Comparison of ENCODE assay signal across 11 mouse cellular contexts in the genomic region with DNA sequence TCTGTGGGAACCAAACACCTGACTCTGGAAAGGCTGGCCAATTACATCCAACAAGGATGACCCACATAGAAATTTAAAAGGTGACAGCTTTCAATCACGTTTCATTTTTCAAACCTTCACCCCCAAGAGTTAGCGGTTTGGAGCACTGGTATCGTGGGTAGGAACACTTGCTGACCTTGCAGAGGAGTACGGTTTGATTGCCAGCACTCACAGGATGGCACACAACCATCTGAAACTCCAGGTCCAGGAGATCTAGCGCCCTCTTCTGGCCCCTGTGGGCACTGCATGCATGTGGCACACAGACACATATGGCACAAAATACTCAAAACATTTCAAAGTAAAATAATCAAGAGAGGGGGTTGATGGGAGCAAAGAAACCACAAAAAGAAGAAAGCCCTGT. TPM values are rescaled to one million over a fixed set of nuclear protein-coding genes. Genes with fewer than 3 reads are reported as not detected.
DNase-seq lines count a peak whose midpoint lies in the region; ATAC-seq and TF ChIP-seq lines count a peak whose summit lies in the region.
"Had no signal": no experiment of that assay in that cellular context is flagged by ENCODE, and none has a peak within 500 bp of the region (broad histone marks: within the 10 kb centered on the region; RNA-seq: fewer than 3 reads in every experiment).

No protein-coding gene starts in this region.

- no peak overlapping the region for H3K9ac ChIP-seq in lung, embryonic 14.5 days
- H3K9ac ChIP-seq in stomach, postnatal 0 days (ENCODE audit: low read length): no peak overlapping the region

- H3K27ac ChIP-seq in lung, embryonic 14.5 days (ENCODE audit: low read depth): no peak overlapping the region
- H3K27ac ChIP-seq in cortical plate, adult 2 months (ENCODE audit: insufficient read depth, low read length): no peak overlapping the region
- H3K27ac ChIP-seq in stomach, postnatal 0 days (replicated peaks): no peak overlapping the region

- intact Hi-C loops in heart, postnatal 14 days (cut with DNase I): loop anchor here (10.0 kb wide), 1 partner anchor 228 kb away; a partner anchor contains a TSS

- no peaks in the 10 kb centered on the region for H3K36me3 ChIP-seq in lung, embryonic 14.5 days (ENCODE audit: insufficient read depth)
- no peaks in the 10 kb centered on the region for H3K36me3 ChIP-seq in stomach, postnatal 0 days (ENCODE audit: control insufficient read depth, insufficient read depth, low read length)

- DNase-seq in adrenal gland, postnatal 14 days: peak; percentile 52
- no peak for DNase-seq in adrenal gland, postnatal 4 days (ENCODE audit: low spot score in 2 of 2)
- peak; percentile 40 for DNase-seq in lung, embryonic 14.5 days
- DNase-seq in lung, postnatal 10 days: no peak
- DNase-seq in stomach, postnatal 0 days (ENCODE audit: low spot score): peak; percentile 32
- DNase-seq in Muller cell, postnatal 12 days (ENCODE audit: inconsistent ontology term): no peak
- DNase-seq in heart, postnatal 14 days: no peak
- DNase-seq: left cerebral cortex, postnatal 4 days had no signal

- no peak for TF ChIP-seq POLR2A in cortical plate, adult 2 months (IDR thresholded peaks at IDR 0.05; ENCODE audit: extremely low read depth, insufficient read depth, low read length)

- H3K27me3 ChIP-seq in lung, embryonic 14.5 days (ENCODE audit: insufficient read depth, low read length): no peaks in the 10 kb centered on the region
- H3K27me3 ChIP-seq in stomach, postnatal 0 days (ENCODE audit: control insufficient read depth, insufficient read depth, low read length): no peaks in the 10 kb centered on the region

- peak; percentile 48 for TF ChIP-seq CTCF in lung, embryonic 14.5 days (IDR thresholded peaks at IDR 0.05; ENCODE audit: low read depth)
- 0 out of 2 replicates have a peak, but pooled peaks have one; percentile 19 for TF ChIP-seq CTCF in cortical plate, adult 2 months (IDR thresholded peaks at IDR 0.05; ENCODE audit: extremely low read depth, insufficient read depth, low read length)
- TF ChIP-seq CTCF in stomach, postnatal 0 days (IDR thresholded peaks at IDR 0.05; ENCODE audit: low read depth): peak; percentile 64

- no peak for TF ChIP-seq EP300 in stomach, postnatal 0 days (optimal IDR thresholded peaks at IDR 0.05)

- no peak overlapping the region for H3K4me2 ChIP-seq in lung, embryonic 14.5 days
- H3K4me2 ChIP-seq in stomach, postnatal 0 days (replicated peaks; ENCODE audit: low read depth): no peak overlapping the region

- H3K4me3 ChIP-seq in lung, embryonic 14.5 days (ENCODE audit: low read depth, low read length): no peak overlapping the region
- no peak overlapping the region for H3K4me3 ChIP-seq in cortical plate, adult 2 months (ENCODE audit: insufficient read depth, low read length)
- H3K4me3 ChIP-seq in stomach, postnatal 0 days (ENCODE audit: low read depth, low read length): no peak overlapping the region

- 55% methylated on average over 5 of the region's 5 CpGs for WGBS in lung, embryonic 14.5 days
- WGBS in stomach, postnatal 0 days: 57% methylated on average over 5 of the region's 5 CpGs

- H3K4me1 ChIP-seq in lung, embryonic 14.5 days (ENCODE audit: insufficient read depth): no peaks in the 10 kb centered on the region
- no peaks in the 10 kb centered on the region for H3K4me1 ChIP-seq in cortical plate, adult 2 months (ENCODE audit: control insufficient read depth, insufficient read depth, low read length)
- no peaks in the 10 kb centered on the region for H3K4me1 ChIP-seq in stomach, postnatal 0 days (replicated peaks; ENCODE audit: control insufficient read depth, insufficient read depth)

- no peak for ATAC-seq in lung, embryonic 14.5 days (ENCODE audit: insufficient read depth)
- no peak for ATAC-seq in stomach, postnatal 0 days (ENCODE audit: low FRiP score, low TSS enrichment)

- no peaks in the 10 kb centered on the region for H3K9me3 ChIP-seq in lung, embryonic 14.5 days (ENCODE audit: low read depth, low read length)
- no peaks in the 10 kb centered on the region for H3K9me3 ChIP-seq in stomach, postnatal 0 days (ENCODE audit: control insufficient read depth, low read length)

RNA-seq across cellular contexts. Expression of a gene that starts 3.8 kb away (rescaled TPM):
- 9.6 and 10.9 TPM in 2 replicates for total RNA-seq in adrenal gland, postnatal 14 days (2021)
- 10 to 100 TPM; 17.9 to 18.3 TPM for total RNA-seq in adrenal gland, postnatal 4 days (2021)
- 10.4 and 13.2 TPM in 2 replicates for polyA plus RNA-seq in lung, embryonic 14.5 days (2014; fragmentation: Nextera tagmentation; extraction: Ambion mirVana)
- 9.6 TPM in 2 replicates for polyA plus RNA-seq in cortical plate, adult 2 months (2012; rRNA removed)
- polyA plus RNA-seq in stomach, postnatal 0 days (2015; fragmentation: Nextera tagmentation; extraction: Ambion mirVana): 4.5 and 5.0 TPM in 2 replicates
- 1 to 10 TPM; 6.7 to 8.6 TPM for total RNA-seq in heart, postnatal 14 days (2021)

RNA-seq across cellular contexts. Expression of a gene that starts 10.4 kb away (rescaled TPM):
- total RNA-seq in adrenal gland, postnatal 14 days (2021): 14.0 and 15.9 TPM in 2 replicates
- 10 to 100 TPM; 16.9 to 21.0 TPM for total RNA-seq in adrenal gland, postnatal 4 days (2021)
- polyA plus RNA-seq in lung, embryonic 14.5 days (2014; fragmentation: Nextera tagmentation; extraction: Ambion mirVana): 1.5 and 1.6 TPM in 2 replicates
- 15.7 and 16.1 TPM in 2 replicates for polyA plus RNA-seq in cortical plate, adult 2 months (2012; rRNA removed)
- polyA plus RNA-seq in stomach, postnatal 0 days (2015; fragmentation: Nextera tagmentation; extraction: Ambion mirVana): 1.7 and 2.2 TPM in 2 replicates
- 1 to 10 TPM; 2.8 to 5.2 TPM for total RNA-seq in heart, postnatal 14 days (2021)

RNA-seq across cellular contexts. Expression of a gene that starts 16.2 kb away (rescaled TPM):
- total RNA-seq in adrenal gland, postnatal 14 days (2021): 43.5 and 51.9 TPM in 2 replicates
- total RNA-seq in adrenal gland, postnatal 4 days (2021): 10 to 100 TPM; 55.3 to 65.3 TPM
- 3.4 and 3.9 TPM in 2 replicates for polyA plus RNA-seq in lung, embryonic 14.5 days (2014; fragmentation: Nextera tagmentation; extraction: Ambion mirVana)
- 109 and 115 TPM in 2 replicates for polyA plus RNA-seq in cortical plate, adult 2 months (2012; rRNA removed)
- 4.3 and 4.7 TPM in 2 replicates for polyA plus RNA-seq in stomach, postnatal 0 days (2015; fragmentation: Nextera tagmentation; extraction: Ambion mirVana)
- total RNA-seq in heart, postnatal 14 days (2021): 10 to 100 TPM; 35.1 to 39.2 TPM

RNA-seq across cellular contexts. Expression of a gene that starts 16.3 kb away (rescaled TPM):
- total RNA-seq in adrenal gland, postnatal 14 days (2021): 1.7 and 7.0 TPM in 2 replicates
- total RNA-seq in adrenal gland, postnatal 4 days (2021): 10 to 100 TPM in 1 of 2 experiments, 1 to 10 TPM in 1; 5.5 to 13.0 TPM
- not detected in 2 replicates for polyA plus RNA-seq in lung, embryonic 14.5 days (2014; fragmentation: Nextera tagmentation; extraction: Ambion mirVana)
- polyA plus RNA-seq in cortical plate, adult 2 months (2012; rRNA removed): 0.15 and 0.50 TPM in 2 replicates
- 1.2 TPM in 2 replicates for polyA plus RNA-seq in stomach, postnatal 0 days (2015; fragmentation: Nextera tagmentation; extraction: Ambion mirVana)
- total RNA-seq in heart, postnatal 14 days (2021): 1 to 10 TPM; 4.1 to 8.1 TPM
- total RNA-seq: left cerebral cortex, postnatal 4 days had no signal
- polyA plus RNA-seq: embryonic facial prominence, embryonic 11.5 days; heart, embryonic 14.5 days had no signal

RNA-seq across cellular contexts. Expression of a gene that starts 25.4 kb away (rescaled TPM):
- 154 and 191 TPM in 2 replicates for total RNA-seq in adrenal gland, postnatal 14 days (2021)
- 100 to 1,000 TPM; 334 to 350 TPM for total RNA-seq in adrenal gland, postnatal 4 days (2021)
- 134 and 139 TPM in 2 replicates for polyA plus RNA-seq in lung, embryonic 14.5 days (2014; fragmentation: Nextera tagmentation; extraction: Ambion mirVana)
- polyA plus RNA-seq in cortical plate, adult 2 months (2012; rRNA removed): 414 and 456 TPM in 2 replicates
- 46.4 and 56.2 TPM in 2 replicates for polyA plus RNA-seq in stomach, postnatal 0 days (2015; fragmentation: Nextera tagmentation; extraction: Ambion mirVana)
- total RNA-seq in heart, postnatal 14 days (2021): 10 to 100 TPM; 66.9 to 77.6 TPM

Comparison
In these comparisons a context has a peak if more than half of its experiments do, and no peak if none do; other contexts are left out.
1. DNase-seq: peak in adrenal gland, postnatal 14 days (single experiment), lung, embryonic 14.5 days (single experiment) and stomach, postnatal 0 days (single experiment); none in adrenal gland, postnatal 4 days (0 of 2), lung, postnatal 10 days (single experiment), Muller cell, postnatal 12 days (single experiment) and heart, postnatal 14 days (0 of 2).
2. Peak in every context shown above with its lines, with median percentiles within 50 percentile points of each other: CTCF ChIP-seq.